Mouse (Mus musculus) stomach, embryonic 16.5 days (tissue): ENCODE data around the gene Ppme1. TPM values are rescaled to one million over a fixed set of nuclear protein-coding genes. Genes with fewer than 3 reads are reported as not detected.
A peak's percentile ranks its signal among the peaks of the same experiment; 100 is the strongest.

Source experiments
- ATAC-seq: fragments of 200-750 bp; cut with Nextera tagmentation; 2 replicates; pipeline ENCODE4 v1.8.0; 2017; ENCODE audit warnings: moderate number of reproducible peaks, moderate TSS enrichment; ENCODE audit not compliant: insufficient read depth, low FRiP score
- H3K27ac ChIP-seq: fragments of 300-500 bp; sonication (generic); 2 replicates; pipeline ENCODE4 v1.5.1; 2014; ENCODE audit warnings: low read length
- H3K27me3 ChIP-seq: fragments of 300-500 bp; sonication (generic); 2 replicates; pipeline ENCODE4 v1.6.1; 2014; ENCODE audit warnings: low read length, control low read depth, mixed read lengths; ENCODE audit not compliant: control insufficient read depth, insufficient read depth
- H3K36me3 ChIP-seq: fragments of 300-500 bp; sonication (generic); 2 replicates; pipeline ENCODE4 v1.6.1; 2014; ENCODE audit warnings: low read length; ENCODE audit not compliant: control insufficient read depth, insufficient read depth
- H3K4me1 ChIP-seq: fragments of 300-500 bp; sonication (generic); 2 replicates; pipeline ENCODE4 v1.6.1; 2014; ENCODE audit warnings: low read length, control low read depth, mixed read lengths; ENCODE audit not compliant: control insufficient read depth, insufficient read depth
- H3K4me2 ChIP-seq: fragments of 300-500 bp; sonication (generic); 2 replicates; pipeline ENCODE4 v1.6.1; 2014; ENCODE audit warnings: low read depth, low read length, mixed read lengths
- H3K4me3 ChIP-seq: fragments of 300-500 bp; sonication (generic); replicated peaks from 2 replicates; pipeline ENCODE4 v1.5.1; 2014; ENCODE audit warnings: mild to moderate bottlenecking, low read length
- H3K9ac ChIP-seq: fragments of 300-500 bp; sonication (generic); 2 replicates; pipeline ENCODE4 v1.6.1; 2014; ENCODE audit warnings: low read length
- H3K9me3 ChIP-seq: fragments of 300-500 bp; sonication (generic); replicated peaks from 2 replicates; pipeline ENCODE4 v1.6.1; 2016; ENCODE audit warnings: low read length, control low read depth; ENCODE audit not compliant: control insufficient read depth
- WGBS: fragments of 180-500 bp; shearing (Covaris S2); extraction: QIAGEN DNeasy Blood & Tissue Kit; methylation state at CpG from one replicate; pipeline ENCODE4 v1.1.7; 2014; 5-methylcytosine and 5-hydroxymethylcytosine counted together
- polyA plus RNA-seq: library from polyadenylated mRNA; unstranded; fragments of >200 nt; fragmentation: Nextera tagmentation; extraction: Ambion mirVana; gene quantifications from 2 replicates; pipeline ENCODE4 v1.2.1, GENCODE M21; 2015

Ppme1 gene
- polyA plus RNA-seq, 1 experiment from 2014 or later = 42.2 TPM

DNA sequence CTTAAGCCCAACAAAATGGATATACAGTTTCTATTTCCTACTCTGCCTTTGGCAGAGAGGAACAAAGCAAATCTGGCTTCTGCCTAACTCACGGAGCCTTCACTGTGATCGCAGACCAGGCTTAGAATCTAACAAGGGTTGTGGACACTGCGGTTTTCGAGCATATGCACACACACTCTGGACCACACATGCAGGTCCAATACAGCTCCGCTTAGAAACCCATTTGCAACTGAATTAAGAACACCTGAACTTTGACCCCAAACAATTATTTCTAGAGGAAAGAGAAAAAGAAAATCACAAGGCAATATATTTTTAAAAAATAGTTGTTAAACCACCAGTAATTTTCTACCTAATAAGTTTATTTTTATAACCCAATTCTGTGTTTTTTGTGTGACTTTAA lies 15.8 kb downstream of the Ppme1 start:
- H3K27ac ChIP-seq = no peak overlapping the region
- no peak overlapping the region for H3K4me2 ChIP-seq
- no peak for ATAC-seq
- no peak overlapping the region for H3K9ac ChIP-seq
- H3K4me3 ChIP-seq = no peak overlapping the region
- H3K27me3 ChIP-seq = no peaks in the 10 kb centered on the region
- H3K36me3 ChIP-seq = no peaks in the 10 kb centered on the region
- H3K4me1 ChIP-seq = peaks cover 3% of the 10 kb centered on the region; the same call in 1 of the 2 replicates
- H3K9me3 ChIP-seq = no peaks in the 10 kb centered on the region
- 61% methylated on average over 5 of the region's 5 CpGs for WGBS

GRCm38 (mm10) chr7:100354984-100355383 lies 17.1 kb downstream of the Ppme1 start:
- Histone ChIP-seq H3K4me2 (no peak overlapping the region), H3K4me3 (no peak overlapping the region), H3K9me3 (no peaks in the 10 kb centered on the region), H3K27ac (no peak overlapping the region), H3K27me3 (no peaks in the 10 kb centered on the region), H3K9ac (no peak overlapping the region), H3K4me1 (peaks cover 3% of the 10 kb centered on the region; the same call in 1 of the 2 replicates), H3K36me3 (peaks cover 6% of the 10 kb centered on the region; the same call in 1 of the 2 replicates)
- 78% methylated on average over 4 of the region's 4 CpGs for WGBS
- no peak for ATAC-seq

DNA sequence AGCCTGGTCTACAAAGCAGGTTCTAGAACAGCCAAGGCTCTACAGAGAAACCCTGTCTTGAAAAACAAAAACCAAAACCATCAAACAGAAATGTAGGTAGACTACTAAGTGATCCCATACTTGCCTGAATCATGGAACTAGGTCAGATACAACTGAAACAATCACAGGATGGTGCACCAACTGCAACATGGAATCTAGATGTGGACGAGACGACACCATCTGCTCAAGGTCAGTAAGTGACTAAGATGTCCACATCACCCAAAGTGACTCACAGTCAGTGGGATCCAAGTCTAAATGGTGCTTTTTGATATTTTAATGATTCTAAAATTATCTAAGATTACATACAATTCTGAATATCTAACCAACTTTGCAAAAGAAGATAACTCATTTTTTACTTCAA lies 36.2 kb downstream of the Ppme1 start:
- no peaks in the 10 kb centered on the region for H3K9me3 ChIP-seq
- no peak for ATAC-seq
- H3K36me3 ChIP-seq = peaks cover 7% of the 10 kb centered on the region; the same call in 1 of the 2 replicates
- 95% methylated on average over 2 of the region's 2 CpGs for WGBS
- no peaks in the 10 kb centered on the region for H3K27me3 ChIP-seq
- H3K27ac ChIP-seq = no peak overlapping the region
- H3K4me1 ChIP-seq = no peaks in the 10 kb centered on the region
- no peak overlapping the region for H3K9ac ChIP-seq
- H3K4me3 ChIP-seq = no peak overlapping the region
- H3K4me2 ChIP-seq = no peak overlapping the region

- no peak overlapping the region for H3K27ac ChIP-seq
- ATAC-seq = no peak
- H3K4me1 ChIP-seq = no peaks in the 10 kb centered on the region
- H3K4me3 ChIP-seq = no peak overlapping the region
- H3K9ac ChIP-seq = no peak overlapping the region
- no peaks in the 10 kb centered on the region for H3K27me3 ChIP-seq
- WGBS = 90% methylated on average over 3 of the region's 3 CpGs
- 0 out of 2 replicates have a peak, but pooled peaks cover 3% of the 10 kb centered on the region for H3K36me3 ChIP-seq
- no peak overlapping the region for H3K4me2 ChIP-seq
- H3K9me3 ChIP-seq = no peaks in the 10 kb centered on the region
Observed at GRCm38 (mm10) chr7:100331269-100331668, 40.8 kb downstream of the Ppme1 start.

- no peak overlapping the region for H3K9ac ChIP-seq
- no peaks in the 10 kb centered on the region for H3K4me1 ChIP-seq
- 0 out of 2 replicates have a peak, but pooled peaks cover 3% of the 10 kb centered on the region for H3K36me3 ChIP-seq
- H3K4me3 ChIP-seq = no peak overlapping the region
- no peaks in the 10 kb centered on the region for H3K9me3 ChIP-seq
- WGBS = 89% methylated on average over 4 of the region's 4 CpGs
- no peaks in the 10 kb centered on the region for H3K27me3 ChIP-seq
- no peak overlapping the region for H3K4me2 ChIP-seq
- no peak for ATAC-seq
- H3K27ac ChIP-seq = no peak overlapping the region
Observed at GRCm38 (mm10) chr7:100328636-100329035, 43.5 kb downstream of the Ppme1 start.

DNA sequence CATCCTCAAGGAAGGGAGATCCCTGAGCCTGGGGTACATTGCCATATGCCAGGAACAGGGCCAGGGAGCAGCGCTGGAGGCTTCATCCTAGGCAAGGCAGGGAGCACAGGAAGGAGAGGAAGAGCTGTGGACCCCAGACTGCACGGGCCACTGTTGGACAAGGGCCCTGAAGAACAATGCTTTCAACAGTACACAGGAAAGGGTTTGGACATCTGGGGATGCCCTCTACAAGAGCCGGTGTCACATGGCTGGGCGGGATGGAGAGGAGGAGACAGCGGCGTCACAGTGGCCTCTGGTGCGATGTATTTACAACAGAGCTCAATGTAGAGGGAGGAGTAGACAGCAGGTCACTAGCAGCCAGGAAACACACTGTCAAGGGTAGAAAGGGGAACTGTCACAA lies 44.6 kb downstream of the Ppme1 start:
- Histone ChIP-seq H3K4me3 (no peak overlapping the region), H3K36me3 (0 out of 2 replicates have a peak, but pooled peaks cover 3% of the 10 kb centered on the region), H3K4me2 (no peak overlapping the region), H3K27me3 (no peaks in the 10 kb centered on the region), H3K9ac (no peak overlapping the region), H3K9me3 (no peaks in the 10 kb centered on the region), H3K27ac (no peak overlapping the region), H3K4me1 (no peaks in the 10 kb centered on the region)
- peak; percentile 53; the same call in 1 of the 2 replicates for ATAC-seq
- 88% methylated on average over 7 of the region's 7 CpGs for WGBS

DNA sequence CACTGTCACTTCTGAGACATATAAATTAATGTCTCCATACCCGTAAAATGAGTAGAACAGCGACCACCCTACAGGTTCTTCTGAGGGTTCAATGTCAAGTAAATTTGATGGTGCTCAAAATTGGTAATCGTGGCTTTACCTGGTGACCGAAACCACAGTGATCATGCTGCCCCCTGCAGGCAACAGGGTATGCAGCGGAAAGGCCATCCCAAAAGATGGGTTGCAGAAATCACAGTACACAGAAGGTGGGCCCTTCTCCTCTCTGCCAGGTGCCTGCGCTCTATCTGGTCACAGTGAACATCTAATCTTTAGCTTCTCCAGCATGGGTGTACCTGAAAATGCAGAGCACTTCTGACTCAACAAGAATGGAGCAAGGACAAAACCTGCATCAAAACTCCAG lies 46.6 kb downstream of the Ppme1 start:
- Histone ChIP-seq H3K9ac (no peak overlapping the region), H3K4me3 (no peak overlapping the region), H3K9me3 (no peaks in the 10 kb centered on the region), H3K36me3 (0 out of 2 replicates have a peak, but pooled peaks cover 3% of the 10 kb centered on the region), H3K27me3 (no peaks in the 10 kb centered on the region), H3K27ac (no peak overlapping the region), H3K4me1 (no peaks in the 10 kb centered on the region), H3K4me2 (no peak overlapping the region)
- 70% methylated on average over 6 of the region's 6 CpGs for WGBS
- no peak for ATAC-seq

DNA sequence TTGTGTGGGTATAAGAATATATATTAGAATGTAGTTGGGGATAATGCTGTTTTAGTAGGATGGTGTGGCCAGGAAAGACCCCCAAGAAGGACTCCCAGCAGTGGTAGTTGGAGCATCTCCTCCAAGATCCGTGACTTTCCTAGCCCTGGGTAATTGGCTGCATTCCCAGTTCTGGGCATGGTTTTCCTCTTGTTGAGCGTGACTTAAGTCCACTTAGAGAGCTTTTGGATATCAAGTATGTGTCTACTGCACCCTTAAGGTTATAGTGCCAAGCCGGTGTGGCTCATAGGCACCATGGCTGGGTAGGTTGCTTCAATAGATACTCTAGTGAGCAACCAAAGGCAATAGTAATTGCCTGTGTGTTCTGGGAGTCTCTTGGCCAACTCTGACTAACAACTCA lies 48.4 kb downstream of the Ppme1 start:
- Histone ChIP-seq H3K4me3 (no peak overlapping the region), H3K4me2 (no peak overlapping the region), H3K9ac (no peak overlapping the region), H3K4me1 (no peaks in the 10 kb centered on the region), H3K27me3 (no peaks in the 10 kb centered on the region), H3K27ac (no peak overlapping the region), H3K36me3 (0 out of 2 replicates have a peak, but pooled peaks cover 3% of the 10 kb centered on the region), H3K9me3 (no peaks in the 10 kb centered on the region)
- WGBS = 77% methylated on average over 3 of the region's 3 CpGs
- ATAC-seq = no peak

DNA sequence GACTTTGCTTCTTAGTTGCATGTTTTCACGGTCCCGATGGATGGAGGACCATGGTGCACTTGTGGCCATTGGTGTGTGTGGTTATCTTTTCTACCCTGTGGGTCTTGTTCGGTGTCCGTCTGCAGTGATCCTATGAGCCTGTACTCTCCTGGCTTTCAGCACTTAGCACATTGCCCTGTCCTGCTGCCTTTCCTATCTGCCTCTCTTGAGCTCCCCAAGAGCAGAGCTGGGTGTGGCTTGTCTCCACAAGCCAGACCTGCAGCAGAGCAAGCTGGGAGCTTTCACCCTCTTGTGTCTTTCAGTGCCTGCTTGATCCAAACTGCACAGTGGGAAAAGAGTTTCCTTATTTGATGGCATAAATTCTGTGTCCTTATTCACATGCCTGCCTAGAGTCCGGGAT lies 54.6 kb downstream of the Ppme1 start:
- 97% methylated on average over 5 of the region's 5 CpGs for WGBS
- Histone ChIP-seq H3K9ac (no peak overlapping the region), H3K4me1 (no peaks in the 10 kb centered on the region), H3K27me3 (no peaks in the 10 kb centered on the region), H3K4me2 (no peak overlapping the region), H3K36me3 (no peaks in the 10 kb centered on the region), H3K9me3 (no peaks in the 10 kb centered on the region), H3K27ac (no peak overlapping the region), H3K4me3 (no peak overlapping the region)
- no peak for ATAC-seq

DNA sequence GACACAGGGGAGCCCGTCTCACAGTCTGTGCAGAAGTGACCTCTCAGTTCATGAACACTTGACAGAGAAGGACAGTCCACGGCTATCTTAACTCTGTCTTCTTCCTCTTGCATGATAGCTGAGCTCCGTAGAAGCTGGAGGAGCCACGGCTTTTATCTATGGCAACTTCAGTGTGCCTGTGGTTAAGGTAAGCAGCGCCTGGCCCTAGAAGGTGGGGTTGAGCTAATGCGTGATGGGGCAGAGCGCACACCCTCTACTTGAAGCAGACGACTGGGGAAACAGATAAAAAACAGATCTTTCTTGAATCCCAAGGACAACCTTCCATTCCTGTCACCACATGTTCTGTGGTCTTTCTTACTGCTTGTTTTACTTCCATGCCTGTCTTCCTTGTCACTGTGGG lies 55.2 kb downstream of the Ppme1 start:
- no peaks in the 10 kb centered on the region for H3K4me1 ChIP-seq
- no peak for ATAC-seq
- H3K27me3 ChIP-seq = no peaks in the 10 kb centered on the region
- no peak overlapping the region for H3K27ac ChIP-seq
- H3K4me3 ChIP-seq = no peak overlapping the region
- 83% methylated on average over 8 of the region's 8 CpGs for WGBS
- no peaks in the 10 kb centered on the region for H3K9me3 ChIP-seq
- no peaks in the 10 kb centered on the region for H3K36me3 ChIP-seq
- no peak overlapping the region for H3K4me2 ChIP-seq
- H3K9ac ChIP-seq = no peak overlapping the region
